Mouse (Mus musculus) adrenal gland, postnatal 25 days (tissue): ENCODE measurements around the gene Golga4. TPM values are rescaled to one million over a fixed set of nuclear protein-coding genes. Genes with fewer than 3 reads are reported as not detected.

Experiments
- DNase-seq: peaks from one replicate; pipeline ENCODE4 v3.0.0; 2021; ENCODE audit warnings: mixed read lengths
- long read RNA-seq: library from polyadenylated mRNA; stranded (forward); transcript quantifications from one replicate; pipeline ENCODE4 v2.0.0, GENCODE M21; 2021
- total RNA-seq: library from RNA; stranded (reverse); gene quantifications from 2 replicates; pipeline ENCODE4 v1.2.3, GENCODE M21; 2021

Gene Golga4
- total RNA-seq = 119 and 150 TPM in 2 replicates
- long read RNA-seq, transcript Golga4-206 (14 exons, 2,858 nt) = major isoform, 15 of 135 reads
- long read RNA-seq, partial matches to known transcripts = 52 of 135 reads
- long read RNA-seq, other reads (novel, unspliced or antisense) = 68 of 135 reads

GRCm38 (mm10) chr9:118506020-118506403, at the start of gene Golga4:
Gene Golga4, plus strand, starts transcription at chr9:118506267.
- peak; percentile 94 for DNase-seq

GRCm38 (mm10) chr9:118456405-118456804, 49.7 kb upstream of the Golga4 start:
- no peak for DNase-seq

GRCm38 (mm10) chr9:118458039-118458438, 48.0 kb upstream of the Golga4 start:
- no peak for DNase-seq

GRCm38 (mm10) chr9:118464031-118464430, 42.0 kb upstream of the Golga4 start:
- DNase-seq = no peak

GRCm38 (mm10) chr9:118468301-118468700, 37.8 kb upstream of the Golga4 start:
- DNase-seq = no peak

- no peak for DNase-seq
These were observed 36.8 kb upstream of the Golga4 start for GRCm38 (mm10) chr9:118469272-118469671.

- no peak for DNase-seq
These were observed 34.8 kb upstream of the Golga4 start for GRCm38 (mm10) chr9:118471296-118471695.

- no peak for DNase-seq
These were observed 29.8 kb upstream of the Golga4 start for GRCm38 (mm10) chr9:118476211-118476765.

GRCm38 (mm10) chr9:118476766-118477271, 29.2 kb upstream of the Golga4 start:
- no peak for DNase-seq

- no peak for DNase-seq
These were observed 28.7 kb upstream of the Golga4 start for GRCm38 (mm10) chr9:118477281-118477931.

- no peak for DNase-seq
These were observed 28.1 kb upstream of the Golga4 start, which contains the start of gene Eomes for GRCm38 (mm10) chr9:118477961-118478360. Gene Eomes, plus strand, starts transcription at chr9:118478212.

GRCm38 (mm10) chr9:118478458-118478838, 27.6 kb upstream of the Golga4 start:
- peak; percentile 41 for DNase-seq

GRCm38 (mm10) chr9:118478839-118479507, 27.1 kb upstream of the Golga4 start:
- DNase-seq = peak; percentile 61

GRCm38 (mm10) chr9:118479508-118480291, 26.4 kb upstream of the Golga4 start:
- no peak for DNase-seq

- DNase-seq = no peak
These were observed 25.8 kb upstream of the Golga4 start for GRCm38 (mm10) chr9:118480292-118480690.

- DNase-seq = no peak
These were observed 23.9 kb upstream of the Golga4 start for GRCm38 (mm10) chr9:118482210-118482609.

GRCm38 (mm10) chr9:118486361-118487095, 19.5 kb upstream of the Golga4 start:
- no peak for DNase-seq

- no peak for DNase-seq
These were observed 19.0 kb upstream of the Golga4 start for GRCm38 (mm10) chr9:118487096-118487395.

- DNase-seq = no peak
These were observed 18.4 kb upstream of the Golga4 start for GRCm38 (mm10) chr9:118487636-118488035.

- DNase-seq = peak; percentile 37
These were observed 17.8 kb upstream of the Golga4 start for GRCm38 (mm10) chr9:118488138-118488895.
